Mouse (Mus musculus) adipocyte (in vitro differentiated cells): ENCODE data around the gene Tor2a.

ENCODE experiments used
- DNase-seq: peaks from one replicate; pipeline ENCODE4 v3.0.0-alpha.2; 2016; ENCODE audit warnings: low spot score

Tor2a gene

GRCm38 (mm10) chr2:32729547-32729946, 27.5 kb upstream of the Tor2a start:
- DNase-seq, result no peak

GRCm38 (mm10) chr2:32730854-32731253, 26.2 kb upstream of the Tor2a start:
- no peak for DNase-seq

- no peak for DNase-seq
Observed at GRCm38 (mm10) chr2:32731911-32732310, 25.1 kb upstream of the Tor2a start.

GRCm38 (mm10) chr2:32732695-32733094, 24.3 kb upstream of the Tor2a start:
- no peak for DNase-seq

GRCm38 (mm10) chr2:32734480-32734879, 22.6 kb upstream of the Tor2a start:
- DNase-seq, result peak; percentile 88

- DNase-seq, result peak; percentile 61
Observed at GRCm38 (mm10) chr2:32734933-32735332, 22.1 kb upstream of the Tor2a start.

GRCm38 (mm10) chr2:32736306-32736829, 20.7 kb upstream of the Tor2a start:
- no peak for DNase-seq

- no peak for DNase-seq
Observed at GRCm38 (mm10) chr2:32737008-32737407, 20.0 kb upstream of the Tor2a start.

GRCm38 (mm10) chr2:32739311-32739710, 17.7 kb upstream of the Tor2a start:
- peak; percentile 71 for DNase-seq

- DNase-seq, result no peak
Observed at GRCm38 (mm10) chr2:32740916-32741272, 16.1 kb upstream of the Tor2a start, which contains the start of gene 6330409D20Rik. 6330409D20Rik (minus strand) TSS chr2:32741016.

- DNase-seq, result no peak
Observed at GRCm38 (mm10) chr2:32741273-32742172, 15.5 kb upstream of the Tor2a start.

- no peak for DNase-seq
Observed at GRCm38 (mm10) chr2:32742173-32742531, 14.9 kb upstream of the Tor2a start.

- peak; percentile 42 for DNase-seq
Observed at GRCm38 (mm10) chr2:32744272-32744982, 12.6 kb upstream of the Tor2a start.

- no peak for DNase-seq
Observed at GRCm38 (mm10) chr2:32749082-32749481, 8.0 kb upstream of the Tor2a start.

GRCm38 (mm10) chr2:32750199-32750598, 6.8 kb upstream of the Tor2a start:
- DNase-seq, result no peak

GRCm38 (mm10) chr2:32750887-32751664, 6.0 kb upstream of the Tor2a start:
- DNase-seq, result no peak

- DNase-seq, result no peak
Observed at GRCm38 (mm10) chr2:32751665-32752033, 5.4 kb upstream of the Tor2a start.

GRCm38 (mm10) chr2:32752181-32752580, 4.9 kb upstream of the Tor2a start:
- DNase-seq, result no peak

GRCm38 (mm10) chr2:32756674-32757055, 369 bp upstream of the Tor2a start:
- DNase-seq, result no peak

GRCm38 (mm10) chr2:32758503-32758902, 1.5 kb downstream of the Tor2a start:
- DNase-seq, result no peak

- DNase-seq, result no peak
Observed at GRCm38 (mm10) chr2:32759001-32759400, 2.0 kb downstream of the Tor2a start.

GRCm38 (mm10) chr2:32761361-32761760, 4.3 kb downstream of the Tor2a start:
- DNase-seq, result no peak
